Mouse (Mus musculus) limb, embryonic 14.5 days (tissue): ENCODE measurements around the gene Rnf141. TPM values are rescaled to one million over a fixed set of nuclear protein-coding genes. Genes with fewer than 3 reads are reported as not detected.

Source experiments
- ATAC-seq: fragments of 200-750 bp; cut with Nextera tagmentation; 2 replicates; pipeline ENCODE4 v1.8.0; 2017; ENCODE audit warnings: low read depth, moderate number of reproducible peaks, moderate TSS enrichment; ENCODE audit not compliant: low FRiP score
- DNase-seq: peaks from one replicate; pipeline ENCODE4 v3.0.0-alpha.2; 2015; ENCODE audit warnings: low spot score
- H3K27ac ChIP-seq: fragments of 300-500 bp; sonication (generic); replicated peaks from 2 replicates; pipeline ENCODE4 v1.5.1; 2014; ENCODE audit warnings: low read depth, mild to moderate bottlenecking, low read length, moderate library complexity, mixed read lengths
- H3K27me3 ChIP-seq: fragments of 300-500 bp; sonication (generic); 2 replicates; pipeline ENCODE4 v1.6.1; 2014; ENCODE audit warnings: low read length, mixed read lengths; ENCODE audit not compliant: control insufficient read depth, insufficient read depth
- H3K36me3 ChIP-seq: fragments of 300-500 bp; sonication (generic); 2 replicates; pipeline ENCODE4 v1.6.1; 2014; ENCODE audit warnings: mild to moderate bottlenecking, low read length, moderate library complexity, mixed read lengths; ENCODE audit not compliant: control insufficient read depth, insufficient read depth
- H3K4me1 ChIP-seq: fragments of 300-500 bp; sonication (generic); 2 replicates; pipeline ENCODE4 v1.6.1; 2014; ENCODE audit warnings: antibody characterized with exemption, low read length, mixed read lengths; ENCODE audit not compliant: control insufficient read depth, insufficient read depth
- H3K4me2 ChIP-seq: fragments of 300-500 bp; sonication (generic); replicated peaks from 2 replicates; pipeline ENCODE4 v1.6.1; 2014; ENCODE audit warnings: low read depth, mild to moderate bottlenecking, low read length, moderate library complexity; ENCODE audit not compliant: severe bottlenecking
- H3K4me3 ChIP-seq: fragments of 300-500 bp; sonication (generic); replicated peaks from 2 replicates; pipeline ENCODE4 v1.5.1; 2014; ENCODE audit warnings: low read length
- H3K9ac ChIP-seq: fragments of 300-500 bp; sonication (generic); 2 replicates; pipeline ENCODE4 v1.6.1; 2014; ENCODE audit warnings: mild to moderate bottlenecking, low read depth, low read length, moderate library complexity; ENCODE audit not compliant: severe bottlenecking
- H3K9me3 ChIP-seq: fragments of 300-500 bp; sonication (generic); 2 replicates; pipeline ENCODE4 v1.6.1; 2016; ENCODE audit warnings: low read length; ENCODE audit not compliant: control insufficient read depth
- POLR2A ChIP-seq: fragments of 200-500 bp; IDR thresholded peaks from 2 replicates; pipeline ENCODE4 v1.8.0; 2012; ENCODE audit warnings: inconsistent platforms, mild to moderate bottlenecking, moderate library complexity, borderline replicate concordance; ENCODE audit not compliant: insufficient read depth, insufficient read length; ENCODE audit errors: extremely low read depth
- WGBS: fragments of 180-500 bp; shearing (Covaris S2); extraction: QIAGEN DNeasy Blood & Tissue Kit; methylation state at CpG from one replicate; pipeline ENCODE4 v1.1.7; 2014; 5-methylcytosine and 5-hydroxymethylcytosine counted together
- polyA plus RNA-seq, 2 experiments: library from polyadenylated mRNA; depleted of rRNA in 1 of 2; stranded (reverse) in 1 of 2; unstranded in 1 of 2; fragments of >200 nt; fragmentation: Nextera tagmentation in 1 of 2; extraction: Ambion mirVana in 1 of 2; gene quantifications; 2 replicates each; pipeline versions ENCODE4 v1.2.1 to v1.2.3; 2012 to 2014

The Rnf141 gene
- polyA plus RNA-seq, 2 experiments: 21.6 to 22.0 TPM

DNA sequence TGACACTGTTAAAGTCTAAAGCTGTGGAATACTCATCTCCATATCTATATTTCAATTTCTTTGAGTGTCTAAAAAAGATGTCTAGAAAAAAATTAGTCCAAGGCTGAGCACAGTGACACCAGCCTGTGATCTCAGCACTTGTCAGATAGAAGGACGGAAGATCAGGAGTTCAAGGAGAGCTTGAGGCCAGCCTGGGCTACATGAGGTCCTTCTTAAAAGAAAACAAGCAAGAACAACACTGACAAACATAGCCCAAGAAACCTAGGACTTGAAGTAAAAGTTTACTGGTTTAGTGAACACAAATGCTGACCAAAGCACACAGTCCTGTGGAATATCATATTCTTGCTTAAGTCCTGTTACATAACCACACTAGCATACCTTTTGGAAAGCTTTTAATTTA is 10.2 kb downstream of the Rnf141 start:
- H3K4me2 ChIP-seq: no peak overlapping the region
- H3K9me3 ChIP-seq: no peaks in the 10 kb centered on the region
- no peak for DNase-seq
- no peak overlapping the region for H3K9ac ChIP-seq
- peaks cover 13% of the 10 kb centered on the region for H3K36me3 ChIP-seq
- no peaks in the 10 kb centered on the region for H3K4me1 ChIP-seq
- H3K4me3 ChIP-seq: no peak overlapping the region
- WGBS: 91% methylated on average over 1 of the region's 1 CpGs
- H3K27me3 ChIP-seq: no peaks in the 10 kb centered on the region
- TF ChIP-seq POLR2A: no peak
- H3K27ac ChIP-seq: no peak overlapping the region
- ATAC-seq: no peak

DNA sequence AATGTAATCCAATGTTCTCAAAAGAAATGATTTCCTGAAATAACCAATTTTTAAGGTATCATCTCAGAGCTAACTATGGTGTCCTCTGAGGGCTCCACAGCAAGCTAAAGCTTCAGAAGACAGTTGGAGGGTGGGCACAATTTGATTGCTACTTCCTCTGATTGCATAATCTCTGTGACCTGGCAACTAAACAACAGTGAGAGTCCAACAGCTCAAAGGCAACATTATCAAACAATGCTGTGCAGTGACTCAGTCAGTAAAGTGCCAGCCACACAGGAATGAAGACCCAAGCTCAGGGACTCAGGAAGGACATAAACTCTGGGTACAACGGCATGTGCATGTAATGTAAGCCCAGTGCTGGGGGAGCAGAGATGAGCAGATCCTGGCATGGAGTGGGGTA is 11.2 kb downstream of the Rnf141 start:
- DNase-seq (no peak), ATAC-seq (no peak)
- Histone ChIP-seq H3K4me1 (no peaks in the 10 kb centered on the region), H3K27ac (no peak overlapping the region), H3K4me2 (no peak overlapping the region), H3K4me3 (no peak overlapping the region), H3K36me3 (peaks cover 19% of the 10 kb centered on the region), H3K27me3 (no peaks in the 10 kb centered on the region), H3K9ac (no peak overlapping the region), H3K9me3 (no peaks in the 10 kb centered on the region)
- no peak for TF ChIP-seq POLR2A
- 68% methylated on average over 1 of the region's 1 CpGs for WGBS

DNA sequence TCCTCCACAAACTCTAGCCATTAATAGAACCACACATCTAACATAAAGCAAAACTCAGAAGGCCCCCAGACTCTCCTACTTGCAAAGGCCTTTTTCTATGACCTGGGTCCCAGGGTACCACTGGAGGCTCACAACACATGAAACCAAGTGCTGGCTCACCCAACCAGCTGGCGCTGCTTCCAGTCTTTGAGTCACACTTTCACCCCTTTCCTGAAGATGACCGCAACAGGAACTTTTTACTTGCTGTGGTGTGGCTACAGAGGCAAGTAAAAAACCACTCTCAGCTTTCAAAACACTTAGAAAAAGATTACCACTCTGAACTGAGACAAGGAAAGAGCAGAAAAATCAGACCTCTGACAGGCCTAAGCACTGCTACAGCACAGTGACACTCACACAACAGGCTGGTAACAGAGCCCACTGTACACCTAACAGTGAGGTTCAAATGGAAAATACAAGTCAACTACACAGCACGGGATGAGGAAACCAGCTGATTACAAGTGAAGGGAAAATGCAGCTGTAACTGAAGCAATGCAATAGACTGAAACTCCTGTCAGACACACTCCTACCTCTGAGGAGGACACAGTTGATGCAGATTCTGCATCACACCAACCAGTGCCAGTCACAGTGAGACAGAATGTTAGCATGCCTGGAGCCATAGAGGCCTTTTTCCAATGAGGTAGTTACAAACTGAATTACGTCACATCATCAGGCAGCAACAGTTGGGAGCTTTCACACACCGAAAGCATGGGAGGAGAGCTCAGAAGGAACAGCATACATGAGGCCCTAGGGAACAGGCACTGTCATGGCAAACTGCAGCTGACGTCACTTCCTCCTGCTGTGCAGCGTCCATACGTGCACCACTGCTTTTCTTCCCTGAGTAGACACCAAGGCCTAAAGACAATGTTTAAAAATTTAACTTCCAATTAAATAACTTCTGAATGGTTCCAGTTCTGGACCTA is 20.0 kb downstream of the Rnf141 start:
- DNase-seq: no peak
- no peak for TF ChIP-seq POLR2A
- Histone ChIP-seq H3K27me3 (no peaks in the 10 kb centered on the region), H3K9me3 (no peaks in the 10 kb centered on the region), H3K9ac (no peak overlapping the region), H3K36me3 (peaks cover 17% of the 10 kb centered on the region), H3K27ac (no peak overlapping the region), H3K4me2 (no peak overlapping the region), H3K4me3 (no peak overlapping the region), H3K4me1 (peaks cover 17% of the 10 kb centered on the region; the same call in 1 of the 2 replicates)
- no peak for ATAC-seq
- WGBS: 76% methylated on average over 8 of the region's 8 CpGs

DNA sequence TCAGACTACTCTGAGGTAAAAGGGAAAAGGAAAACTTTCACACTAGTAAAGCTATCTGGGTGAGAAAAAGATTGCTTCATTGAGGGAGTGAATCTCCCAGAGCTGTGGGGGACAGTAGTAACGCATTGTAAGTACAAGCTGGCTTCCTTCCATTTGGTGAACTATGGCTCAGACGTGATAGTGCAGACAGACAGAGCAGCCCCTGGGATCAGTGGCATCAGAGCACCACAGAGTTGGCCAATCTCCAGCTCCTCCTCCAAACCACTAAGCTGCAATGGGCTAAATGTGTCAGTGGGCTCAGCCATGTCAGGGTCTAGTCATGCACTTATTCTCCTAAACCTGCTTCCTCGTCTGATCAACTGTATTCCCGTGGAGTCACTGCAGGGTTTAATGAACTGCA is 20.7 kb downstream of the Rnf141 start:
- no peak overlapping the region for H3K9ac ChIP-seq
- no peak for TF ChIP-seq POLR2A
- no peak for DNase-seq
- no peak for ATAC-seq
- WGBS: 58% methylated on average over 4 of the region's 4 CpGs
- H3K9me3 ChIP-seq: no peaks in the 10 kb centered on the region
- peaks cover 13% of the 10 kb centered on the region for H3K36me3 ChIP-seq
- H3K4me2 ChIP-seq: no peak overlapping the region
- no peak overlapping the region for H3K27ac ChIP-seq
- peaks cover 17% of the 10 kb centered on the region; the same call in 1 of the 2 replicates for H3K4me1 ChIP-seq
- no peak overlapping the region for H3K4me3 ChIP-seq
- no peaks in the 10 kb centered on the region for H3K27me3 ChIP-seq

DNA sequence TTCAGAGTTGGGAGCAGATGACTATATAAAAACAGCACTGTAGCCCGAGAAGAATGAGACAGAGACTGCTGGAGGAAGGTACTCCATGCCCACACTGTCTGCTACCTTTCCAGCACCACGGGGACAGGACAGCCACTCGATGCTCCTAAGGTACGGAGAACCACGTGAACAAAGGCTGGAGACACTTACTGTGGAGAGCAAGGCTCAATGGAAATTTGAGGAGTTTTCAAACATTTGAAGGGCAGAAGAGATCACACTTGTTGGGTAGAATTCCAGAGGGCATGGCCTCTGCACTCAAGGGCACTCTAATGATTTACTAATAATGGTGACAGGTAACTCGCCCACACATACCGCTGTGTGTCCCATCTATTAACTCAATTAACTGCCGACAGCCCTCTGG is 21.2 kb downstream of the Rnf141 start:
- Histone ChIP-seq H3K27ac (no peak overlapping the region), H3K4me2 (no peak overlapping the region), H3K36me3 (peaks cover 11% of the 10 kb centered on the region), H3K9me3 (no peaks in the 10 kb centered on the region), H3K9ac (no peak overlapping the region), H3K4me1 (peaks cover 17% of the 10 kb centered on the region; the same call in 1 of the 2 replicates), H3K4me3 (no peak overlapping the region), H3K27me3 (no peaks in the 10 kb centered on the region)
- 79% methylated on average over 8 of the region's 8 CpGs for WGBS
- ATAC-seq (no peak), DNase-seq (no peak)
- TF ChIP-seq POLR2A: no peak
